Mouse (Mus musculus): ENCODE measurements around the gene Clvs2.

GRCm38 (mm10) chr10:33622700-33623099, 1.9 kb downstream of the Clvs2 start:
- TF ChIP-seq MAFK (IDR thresholded peaks at IDR 0.05; ENCODE audit: insufficient read depth, low read depth, low read length), result no peak
- TF ChIP-seq HCFC1 (IDR thresholded peaks at IDR 0.05; ENCODE audit: borderline replicate concordance, insufficient read depth, low read length), result no peak
